Mouse (Mus musculus) myocyte (in vitro differentiated cells): ENCODE results near the gene Actb. TPM values are rescaled to one million over a fixed set of nuclear protein-coding genes. Genes with fewer than 3 reads are reported as not detected.

Experiments
- H3K27me3 ChIP-seq: one replicate; pipeline ENCODE4 v1.6.1; 2011; ENCODE audit not compliant: control insufficient read depth, insufficient read depth, insufficient read length
- H3K36me3 ChIP-seq: one replicate; pipeline ENCODE4 v1.6.1; 2011; ENCODE audit not compliant: control insufficient read depth, insufficient read depth
- H3K4me2 ChIP-seq: one replicate; pipeline ENCODE4 v1.6.1; 2011; ENCODE audit warnings: low read depth, control low read depth
- H3K4me3 ChIP-seq: one replicate; pipeline ENCODE4 v1.5.1; 2011; ENCODE audit warnings: mild to moderate bottlenecking, control low read depth, moderate library complexity
- H3K79me2 ChIP-seq: one replicate; pipeline ENCODE4 v1.6.1; 2011; ENCODE audit not compliant: control insufficient read depth, insufficient read depth
- H3ac ChIP-seq: one replicate; pipeline ENCODE4 v1.6.1; 2011; ENCODE audit not compliant: control insufficient read depth, insufficient read length
- CEBPB ChIP-seq: IDR thresholded peaks from 2 replicates; pipeline ENCODE4 v1.6.1; 2011; ENCODE audit warnings: mild to moderate bottlenecking, moderate library complexity; ENCODE audit not compliant: poor library complexity, insufficient read depth, severe bottlenecking
- E2F4 ChIP-seq: IDR thresholded peaks from one replicate; pipeline ENCODE4 v1.6.1; 2011; ENCODE audit warnings: mild to moderate bottlenecking, control low read depth, moderate library complexity; ENCODE audit not compliant: insufficient read depth
- MAX ChIP-seq: IDR thresholded peaks from one replicate; pipeline ENCODE4 v1.6.1; 2011; ENCODE audit warnings: low read depth, mild to moderate bottlenecking, control low read depth
- MYOD1 ChIP-seq, 3 experiments: IDR thresholded peaks; one replicate each; pipeline ENCODE4 v1.6.1; 2011; ENCODE audit warnings: control low read depth in 2 of 3, low read depth in 2 of 3, mild to moderate bottlenecking in 2 of 3, moderate library complexity in 1 of 3; ENCODE audit not compliant: insufficient read length in 2 of 3, control insufficient read depth in 1 of 3
- MYOG ChIP-seq, 3 experiments: IDR thresholded peaks; one replicate each; pipeline ENCODE4 v1.6.1; 2011; ENCODE audit warnings: control low read depth in 2 of 3, low read depth in 2 of 3, mild to moderate bottlenecking in 2 of 3; ENCODE audit not compliant: insufficient read length in 2 of 3, control insufficient read depth in 1 of 3, insufficient read depth in 1 of 3
- POLR2A ChIP-seq: IDR thresholded peaks from one replicate; pipeline ENCODE4 v1.6.1; 2011; ENCODE audit warnings: low read depth, mild to moderate bottlenecking, control low read depth, moderate library complexity; ENCODE audit not compliant: insufficient read length
- POLR2AphosphoS2 ChIP-seq: IDR thresholded peaks from one replicate; pipeline ENCODE4 v1.6.1; 2011; ENCODE audit warnings: low read depth, control low read depth; ENCODE audit not compliant: insufficient read length
- REST ChIP-seq: IDR thresholded peaks from one replicate; pipeline ENCODE4 v1.6.1; 2011; ENCODE audit warnings: mild to moderate bottlenecking, control low read depth, moderate library complexity; ENCODE audit not compliant: insufficient read depth, insufficient read length
- SRF ChIP-seq: IDR thresholded peaks from one replicate; pipeline ENCODE4 v1.6.1; 2011; ENCODE audit warnings: low read depth; ENCODE audit not compliant: control insufficient read depth, insufficient read length
- TCF12 ChIP-seq: IDR thresholded peaks from one replicate; pipeline ENCODE4 v1.6.1; 2011; ENCODE audit warnings: mild to moderate bottlenecking, control low read depth; ENCODE audit not compliant: poor library complexity, insufficient read depth, severe bottlenecking
- TCF3 ChIP-seq: IDR thresholded peaks from one replicate; pipeline ENCODE4 v1.6.1; 2011; ENCODE audit warnings: low read depth, control low read depth; ENCODE audit not compliant: insufficient read length
- USF1 ChIP-seq: IDR thresholded peaks from one replicate; pipeline ENCODE4 v1.6.1; 2011; ENCODE audit warnings: low read depth, mild to moderate bottlenecking, control low read depth, moderate library complexity
- polyA plus RNA-seq: library from polyadenylated mRNA; unstranded; fragments of >200 nt; fragmentation: generic; extraction: Trizol; gene quantifications from one replicate; pipeline ENCODE4 v1.2.1, GENCODE M21; 2012; ENCODE audit warnings: missing spikeins

Gene Actb
- polyA plus RNA-seq, 1 experiment = 2,198 TPM

- TF ChIP-seq POLR2AphosphoS2 = no peak
- no peak for TF ChIP-seq TCF3
- TF ChIP-seq MYOG (IDR thresholded peaks at IDR 0.05; ENCODE audit: control insufficient read depth in 1 of 3, insufficient read depth in 1 of 3, insufficient read length in 2 of 3, low read depth in 2 of 3) = peak; percentile 7 to 74 (median 44)
- TF ChIP-seq E2F4 = no peak
- TF ChIP-seq TCF12 = no peak
- TF ChIP-seq MYOD1 (IDR thresholded peaks at IDR 0.05; ENCODE audit: control insufficient read depth in 1 of 3, insufficient read length in 2 of 3, low read depth in 2 of 3) = peak in 2 of 3 experiments; percentile 83 to 85
- no peak for TF ChIP-seq REST
- no peaks in the 10 kb centered on the region for H3K27me3 ChIP-seq
- peaks cover 16% of the 10 kb centered on the region for H3K79me2 ChIP-seq
- peak overlapping the region; percentile 73 for H3K4me2 ChIP-seq
- H3K4me3 ChIP-seq = peak overlapping the region; percentile 56
- H3ac ChIP-seq = peak overlapping the region; percentile 14
- no peaks in the 10 kb centered on the region for H3K36me3 ChIP-seq
Observed at GRCm38 (mm10) chr5:142929400-142929752, 22.8 kb upstream of the Actb start.

GRCm38 (mm10) chr5:142928749-142929399 lies 22.3 kb upstream of the Actb start:
- TF ChIP-seq POLR2AphosphoS2 (peak; percentile 61), CEBPB (no peak), POLR2A (peak; percentile 67), MYOD1 (IDR thresholded peaks at IDR 0.05; ENCODE audit: control insufficient read depth in 1 of 3, insufficient read length in 2 of 3, low read depth in 2 of 3) (peak in 1 of 3 experiments; percentile 58), SRF (peak; percentile 98), MYOG (IDR thresholded peaks at IDR 0.05; ENCODE audit: control insufficient read depth in 1 of 3, insufficient read depth in 1 of 3, insufficient read length in 2 of 3, low read depth in 2 of 3) (peak in 1 of 3 experiments; percentile 23)
- H3K36me3 ChIP-seq = no peaks in the 10 kb centered on the region

GRCm38 (mm10) chr5:142927341-142927930 lies 20.9 kb upstream of the Actb start:
- H3K4me3 ChIP-seq = no peak overlapping the region
- no peak overlapping the region for H3K4me2 ChIP-seq
- peaks cover 16% of the 10 kb centered on the region for H3K79me2 ChIP-seq
- no peaks in the 10 kb centered on the region for H3K36me3 ChIP-seq
- H3K27me3 ChIP-seq = no peaks in the 10 kb centered on the region
- no peak overlapping the region for H3ac ChIP-seq
- no peak for TF ChIP-seq POLR2A
- TF ChIP-seq MYOD1 (IDR thresholded peaks at IDR 0.05; ENCODE audit: control insufficient read depth in 1 of 3, insufficient read length in 2 of 3, low read depth in 2 of 3) = no peak
- TF ChIP-seq TCF3 = no peak
- TF ChIP-seq E2F4 = no peak
- TF ChIP-seq MYOG (IDR thresholded peaks at IDR 0.05; ENCODE audit: control insufficient read depth in 1 of 3, insufficient read depth in 1 of 3, insufficient read length in 2 of 3, low read depth in 2 of 3) = no peak
- no peak for TF ChIP-seq MAX
- no peak for TF ChIP-seq POLR2AphosphoS2
- no peak for TF ChIP-seq USF1
- no peak for TF ChIP-seq SRF
- no peak for TF ChIP-seq REST
- no peak for TF ChIP-seq TCF12
- no peak for TF ChIP-seq CEBPB

More at GRCm38 (mm10) chr5:142928749-142929399, 22.3 kb upstream of the Actb start:
- Histone ChIP-seq H3K79me2 (peaks cover 16% of the 10 kb centered on the region), H3K4me3 (peak overlapping the region; percentile 56), H3ac (peak overlapping the region; percentile 14), H3K27me3 (no peaks in the 10 kb centered on the region), H3K4me2 (peak overlapping the region; percentile 73)

- Histone ChIP-seq H3K36me3 (no peaks in the 10 kb centered on the region), H3K4me3 (no peak overlapping the region), H3K27me3 (no peaks in the 10 kb centered on the region), H3K4me2 (no peak overlapping the region), H3ac (no peak overlapping the region), H3K79me2 (peaks cover 16% of the 10 kb centered on the region)
- TF ChIP-seq TCF12 = no peak
- no peak for TF ChIP-seq MYOG (IDR thresholded peaks at IDR 0.05; ENCODE audit: control insufficient read depth in 1 of 3, insufficient read depth in 1 of 3, insufficient read length in 2 of 3, low read depth in 2 of 3)
- no peak for TF ChIP-seq CEBPB
- no peak for TF ChIP-seq TCF3
- TF ChIP-seq REST = no peak
- no peak for TF ChIP-seq POLR2AphosphoS2
Observed at GRCm38 (mm10) chr5:142926940-142927228, 20.3 kb upstream of the Actb start.

- Histone ChIP-seq H3K79me2 (peaks cover 13% of the 10 kb centered on the region), H3K4me3 (no peak overlapping the region), H3ac (no peak overlapping the region), H3K4me2 (peak overlapping the region; percentile 33), H3K27me3 (no peaks in the 10 kb centered on the region), H3K36me3 (no peaks in the 10 kb centered on the region)
- TF ChIP-seq SRF = peak; percentile 91
- no peak for TF ChIP-seq E2F4
Observed at GRCm38 (mm10) chr5:142926204-142926939, 19.8 kb upstream of the Actb start.
